In the genomic region with DNA sequence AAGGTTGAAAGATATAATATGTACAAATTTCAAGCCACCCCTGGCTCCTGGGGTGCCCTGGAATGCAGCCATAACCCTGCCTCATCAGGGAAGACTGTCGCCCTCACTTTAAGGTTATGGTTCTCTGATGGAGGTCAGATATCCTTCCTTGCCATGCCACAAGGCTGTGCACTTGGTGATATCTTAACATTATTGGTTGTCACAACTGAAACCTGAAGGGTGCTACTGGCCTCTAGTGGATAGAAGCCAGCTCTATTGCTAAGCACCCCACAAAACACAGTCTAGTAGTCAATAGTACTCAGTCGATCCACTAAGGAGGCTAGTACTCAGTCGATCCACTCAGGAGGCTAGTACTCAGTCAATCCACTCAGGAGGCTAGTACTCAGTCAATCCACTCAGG, we compare ENCODE assay signal across 10 mouse cellular contexts.
DNase-seq lines count a peak whose midpoint lies in the region; ATAC-seq and TF ChIP-seq lines count a peak whose summit lies in the region.
"Had no signal": no experiment of that assay in that cellular context is flagged by ENCODE, and none has a peak within 500 bp of the region (broad histone marks: within the 10 kb centered on the region; RNA-seq: fewer than 3 reads in every experiment).

No protein-coding gene starts in this region.

- no peak for TF ChIP-seq EP300 in stomach, postnatal 0 days (optimal IDR thresholded peaks at IDR 0.05)

- H3K9ac ChIP-seq in hindbrain, embryonic 16.5 days (ENCODE audit: low read depth, low read length) = no peak overlapping the region
- no peak overlapping the region for H3K9ac ChIP-seq in hindbrain, embryonic 11.5 days (ENCODE audit: low read depth, low read length)
- H3K9ac ChIP-seq in stomach, postnatal 0 days (ENCODE audit: low read length) = no peak overlapping the region
- H3K9ac ChIP-seq: embryonic facial prominence, embryonic 15.5 days; liver, embryonic 13.5 days had no signal

- peak; percentile 74 for TF ChIP-seq CTCF in stomach, postnatal 0 days (IDR thresholded peaks at IDR 0.05; ENCODE audit: low read depth)

- peak; percentile 70 for ATAC-seq in hindbrain, embryonic 16.5 days
- ATAC-seq in hindbrain, embryonic 11.5 days (ENCODE audit: low FRiP score) = no peak
- no peak for ATAC-seq in stomach, postnatal 0 days (ENCODE audit: low FRiP score, low TSS enrichment)

- DNase-seq in adrenal gland, postnatal 14 days = peak; percentile 30
- no peak for DNase-seq in adrenal gland, postnatal 25 days
- DNase-seq in hindbrain, embryonic 11.5 days (ENCODE audit: low spot score) = no peak
- peak; percentile 19 for DNase-seq in lung, postnatal 10 days
- DNase-seq in lung, postnatal 14 days = no peak
- no peak for DNase-seq in stomach, postnatal 0 days (ENCODE audit: low spot score)
- no peak for DNase-seq in urinary bladder, adult 2 months (ENCODE audit: low spot score)
- DNase-seq: liver, embryonic 13.5 days had no signal

- 75% methylated on average over 3 of the region's 3 CpGs for WGBS in hindbrain, embryonic 16.5 days
- WGBS in hindbrain, embryonic 11.5 days = 79% methylated on average over 3 of the region's 3 CpGs
- 55% methylated on average over 3 of the region's 3 CpGs for WGBS in stomach, postnatal 0 days

- H3K36me3 ChIP-seq in hindbrain, embryonic 16.5 days (ENCODE audit: control insufficient read depth, insufficient read depth, low read length) = no peaks in the 10 kb centered on the region
- no peaks in the 10 kb centered on the region for H3K36me3 ChIP-seq in hindbrain, embryonic 11.5 days (ENCODE audit: control insufficient read depth, insufficient read depth, low read length)
- H3K36me3 ChIP-seq in stomach, postnatal 0 days (ENCODE audit: control insufficient read depth, insufficient read depth, low read length) = no peaks in the 10 kb centered on the region
- H3K36me3 ChIP-seq: embryonic facial prominence, embryonic 15.5 days; liver, embryonic 13.5 days had no signal

- no peak overlapping the region for H3K27ac ChIP-seq in hindbrain, embryonic 16.5 days (ENCODE audit: low read depth, low read length)
- no peak overlapping the region for H3K27ac ChIP-seq in hindbrain, embryonic 11.5 days (ENCODE audit: low read depth, low read length)
- no peak overlapping the region for H3K27ac ChIP-seq in stomach, postnatal 0 days (replicated peaks)
- H3K27ac ChIP-seq: embryonic facial prominence, embryonic 15.5 days; liver, embryonic 13.5 days had no signal

- H3K27me3 ChIP-seq in hindbrain, embryonic 16.5 days (replicated peaks; ENCODE audit: control insufficient read depth, insufficient read depth, low read length) = no peaks in the 10 kb centered on the region
- no peaks in the 10 kb centered on the region for H3K27me3 ChIP-seq in hindbrain, embryonic 11.5 days (ENCODE audit: control insufficient read depth, insufficient read depth, low read length)
- no peaks in the 10 kb centered on the region for H3K27me3 ChIP-seq in stomach, postnatal 0 days (ENCODE audit: control insufficient read depth, insufficient read depth, low read length)
- H3K27me3 ChIP-seq: embryonic facial prominence, embryonic 15.5 days; liver, embryonic 13.5 days had no signal

- no peak overlapping the region for H3K4me3 ChIP-seq in hindbrain, embryonic 16.5 days (ENCODE audit: low read length)
- H3K4me3 ChIP-seq in hindbrain, embryonic 11.5 days (ENCODE audit: low read depth, low read length) = no peak overlapping the region
- no peak overlapping the region for H3K4me3 ChIP-seq in stomach, postnatal 0 days (ENCODE audit: low read depth, low read length)
- H3K4me3 ChIP-seq: embryonic facial prominence, embryonic 15.5 days; liver, embryonic 13.5 days had no signal

- H3K4me1 ChIP-seq in hindbrain, embryonic 16.5 days (ENCODE audit: control insufficient read depth, insufficient read depth, low read depth, low read length) = no peaks in the 10 kb centered on the region
- no peaks in the 10 kb centered on the region for H3K4me1 ChIP-seq in hindbrain, embryonic 11.5 days (replicated peaks; ENCODE audit: control insufficient read depth, insufficient read depth, low read length)
- H3K4me1 ChIP-seq in stomach, postnatal 0 days (replicated peaks; ENCODE audit: control insufficient read depth, insufficient read depth) = no peaks in the 10 kb centered on the region
- H3K4me1 ChIP-seq: embryonic facial prominence, embryonic 15.5 days; liver, embryonic 13.5 days had no signal

- no peaks in the 10 kb centered on the region for H3K9me3 ChIP-seq in hindbrain, embryonic 16.5 days (ENCODE audit: control insufficient read depth, low read length)
- no peaks in the 10 kb centered on the region for H3K9me3 ChIP-seq in hindbrain, embryonic 11.5 days (ENCODE audit: control insufficient read depth, low read length)
- no peaks in the 10 kb centered on the region for H3K9me3 ChIP-seq in stomach, postnatal 0 days (ENCODE audit: control insufficient read depth, low read length)
- H3K9me3 ChIP-seq: embryonic facial prominence, embryonic 15.5 days; liver, embryonic 13.5 days had no signal

- H3K4me2 ChIP-seq in hindbrain, embryonic 16.5 days (ENCODE audit: low read length) = no peak overlapping the region
- H3K4me2 ChIP-seq in hindbrain, embryonic 11.5 days (replicated peaks; ENCODE audit: low read depth, low read length) = no peak overlapping the region
- no peak overlapping the region for H3K4me2 ChIP-seq in stomach, postnatal 0 days (replicated peaks; ENCODE audit: low read depth)
- H3K4me2 ChIP-seq: embryonic facial prominence, embryonic 15.5 days; liver, embryonic 13.5 days had no signal

Comparison
In these comparisons a context has a peak if more than half of its experiments do, and no peak if none do; other contexts are left out.
1. DNase-seq: peak in adrenal gland, postnatal 14 days (single experiment) and lung, postnatal 10 days (single experiment); none in adrenal gland, postnatal 25 days (single experiment), hindbrain, embryonic 11.5 days (single experiment), lung, postnatal 14 days (single experiment), stomach, postnatal 0 days (single experiment) and urinary bladder, adult 2 months (single experiment).